Mouse (Mus musculus) MEL (cell line): Measurements from ENCODE around the gene Esm1. TPM values are rescaled to one million over a fixed set of nuclear protein-coding genes. Genes with fewer than 3 reads are reported as not detected.

Experiments
- DNase-seq: peaks from one replicate; pipeline ENCODE4 v3.0.0; 2011; ENCODE audit warnings: low read depth, low spot score
- H3K27ac ChIP-seq: 2 replicates; pipeline ENCODE4 v1.5.1; 2012; ENCODE audit warnings: low read depth, mild to moderate bottlenecking, control low read depth, low read length, moderate library complexity; ENCODE audit not compliant: control insufficient read depth
- H3K27me3 ChIP-seq, 2 experiments: fragments of 150-350 bp in 1 of 2; sonication (generic) in 1 of 2; 2 replicates each; pipeline ENCODE4 v1.6.1; 2012; ENCODE audit warnings: low read length in 2 of 2, mild to moderate bottlenecking in 2 of 2, improper control_type of control experiment in 1 of 2, moderate library complexity in 1 of 2; ENCODE audit not compliant: insufficient read depth in 2 of 2, control insufficient read depth in 1 of 2
- H3K36me3 ChIP-seq, 2 experiments: 2 replicates each; pipeline ENCODE4 v1.6.1; 2012 to 2014; ENCODE audit warnings: low read length in 2 of 2, improper control_type of control experiment in 1 of 2, inconsistent platforms in 1 of 2, mild to moderate bottlenecking in 1 of 2; ENCODE audit not compliant: insufficient read depth in 2 of 2, control insufficient read depth in 1 of 2
- H3K4me1 ChIP-seq, 2 experiments: fragments of 150-350 bp in 1 of 2; sonication (generic) in 1 of 2; 2 replicates each; pipeline ENCODE4 v1.6.1; 2012; ENCODE audit warnings: low read length in 2 of 2, improper control_type of control experiment in 1 of 2, mild to moderate bottlenecking in 1 of 2; ENCODE audit not compliant: insufficient read depth in 2 of 2, control insufficient read depth in 1 of 2
- H3K4me3 ChIP-seq, 2 experiments: fragments of 150-350 bp in 1 of 2; sonication (generic) in 1 of 2; 2 replicates each; pipeline ENCODE4 v1.5.1; 2012; ENCODE audit warnings: low read depth in 2 of 2, low read length in 2 of 2, mild to moderate bottlenecking in 2 of 2, moderate library complexity in 2 of 2, control low read depth in 1 of 2, improper control_type of control experiment in 1 of 2; ENCODE audit not compliant: control insufficient read depth in 1 of 2, insufficient read depth in 1 of 2
- H3K79me2 ChIP-seq: 2 replicates; pipeline ENCODE4 v1.6.1; 2012; ENCODE audit warnings: mild to moderate bottlenecking, low read length, moderate library complexity; ENCODE audit not compliant: control insufficient read depth, poor library complexity, insufficient read depth
- H3K9ac ChIP-seq: 2 replicates; pipeline ENCODE4 v1.6.1; 2012; ENCODE audit warnings: low read depth, mild to moderate bottlenecking, control low read depth, low read length, moderate library complexity; ENCODE audit not compliant: control insufficient read depth, poor library complexity, severe bottlenecking
- H3K9me3 ChIP-seq: fragments of 150-350 bp; sonication (generic); replicated peaks from 2 replicates; pipeline ENCODE4 v1.6.1; 2012; ENCODE audit warnings: mild to moderate bottlenecking, low read length, improper control_type of control experiment, moderate library complexity; ENCODE audit not compliant: insufficient read depth
- CHD1 ChIP-seq: IDR thresholded peaks from 2 replicates; pipeline ENCODE4 v1.6.1; 2012; ENCODE audit warnings: low read depth, mild to moderate bottlenecking, inconsistent platforms, low read length, improper control_type of control experiment
- ELF1 ChIP-seq: IDR thresholded peaks from 2 replicates; pipeline ENCODE4 v1.6.1; 2014; ENCODE audit warnings: low read depth, mild to moderate bottlenecking, inconsistent platforms, low read length, improper control_type of control experiment, moderate library complexity
- EP300 ChIP-seq, 2 experiments: IDR thresholded peaks; 2 replicates each; pipeline ENCODE4 v1.6.1; 2011; ENCODE audit warnings: improper control_type of control experiment in 2 of 2, low read length in 2 of 2, low read depth in 1 of 2, mild to moderate bottlenecking in 1 of 2
- ETS1 ChIP-seq: IDR thresholded peaks from 2 replicates; pipeline ENCODE4 v1.6.1; 2012; ENCODE audit warnings: low read depth, mild to moderate bottlenecking, inconsistent platforms, low read length, improper control_type of control experiment, moderate library complexity
- GABPA ChIP-seq: IDR thresholded peaks from 2 replicates; pipeline ENCODE4 v1.6.1; 2012; ENCODE audit warnings: low read depth, mild to moderate bottlenecking, inconsistent platforms, low read length, improper control_type of control experiment, moderate library complexity
- GATA1 ChIP-seq: IDR thresholded peaks from 2 replicates; pipeline ENCODE4 v1.6.1; 2011; ENCODE audit warnings: low read depth, low read length, improper control_type of control experiment
- HCFC1 ChIP-seq: IDR thresholded peaks from 2 replicates; pipeline ENCODE4 v1.6.1; 2012; ENCODE audit warnings: low read depth, mild to moderate bottlenecking, inconsistent platforms, low read length, improper control_type of control experiment, moderate library complexity
- KAT2A ChIP-seq: conservative IDR thresholded peaks from 2 replicates; pipeline ENCODE4 v1.6.1; 2012; ENCODE audit warnings: low read depth, low read length, improper control_type of control experiment, inconsistent platforms
- MAFK ChIP-seq: IDR thresholded peaks from 2 replicates; pipeline ENCODE4 v1.6.1; 2011; ENCODE audit warnings: low read depth, mild to moderate bottlenecking, low read length, improper control_type of control experiment, borderline replicate concordance
- MAX ChIP-seq: IDR thresholded peaks from 2 replicates; pipeline ENCODE4 v1.6.1; 2011; ENCODE audit warnings: low read length, improper control_type of control experiment
- MAZ ChIP-seq: IDR thresholded peaks from 2 replicates; pipeline ENCODE4 v1.6.1; 2012; ENCODE audit warnings: low read depth, mild to moderate bottlenecking, inconsistent platforms, low read length, improper control_type of control experiment
- MXI1 ChIP-seq: IDR thresholded peaks from 2 replicates; pipeline ENCODE4 v1.6.1; 2011; ENCODE audit warnings: mild to moderate bottlenecking, low read depth, low read length, improper control_type of control experiment
- MYB ChIP-seq: IDR thresholded peaks from 2 replicates; pipeline ENCODE4 v1.6.1; 2011; ENCODE audit warnings: mild to moderate bottlenecking, low read depth, low read length, improper control_type of control experiment
- MYC ChIP-seq: IDR thresholded peaks from 2 replicates; pipeline ENCODE4 v1.6.1; 2011; ENCODE audit warnings: low read depth, mild to moderate bottlenecking, low read length, improper control_type of control experiment, moderate library complexity
- NELFE ChIP-seq: IDR thresholded peaks from 2 replicates; pipeline ENCODE4 v1.6.1; 2011; ENCODE audit warnings: low read depth, low read length, improper control_type of control experiment
- POLR2A ChIP-seq, 2 experiments: IDR thresholded peaks; 2 replicates each; pipeline ENCODE4 v1.6.1; 2011 to 2012; ENCODE audit warnings: low read length in 2 of 2, mild to moderate bottlenecking in 2 of 2, control low read depth in 1 of 2, improper control_type of control experiment in 1 of 2, low read depth in 1 of 2, moderate library complexity in 1 of 2; ENCODE audit not compliant: control insufficient read depth in 1 of 2, insufficient read depth in 1 of 2, poor library complexity in 1 of 2
- POLR2AphosphoS2 ChIP-seq: IDR thresholded peaks from 2 replicates; pipeline ENCODE4 v1.6.1; 2011; ENCODE audit warnings: low read length, improper control_type of control experiment
- POLR2AphosphoS5 ChIP-seq: IDR thresholded peaks from 2 replicates; pipeline ENCODE4 v1.6.1; 2012; ENCODE audit warnings: low read depth, borderline replicate concordance, mild to moderate bottlenecking, inconsistent platforms, low read length, moderate library complexity, mixed read lengths
- SMC3 ChIP-seq: IDR thresholded peaks from 2 replicates; pipeline ENCODE4 v1.6.1; 2011; ENCODE audit warnings: low read depth, low read length, improper control_type of control experiment
- TBP ChIP-seq: IDR thresholded peaks from 2 replicates; pipeline ENCODE4 v1.8.0; 2011; ENCODE audit warnings: low read depth, low read length, improper control_type of control experiment
- TCF12 ChIP-seq: IDR thresholded peaks from 2 replicates; pipeline ENCODE4 v1.6.1; 2014; ENCODE audit warnings: low read depth, mild to moderate bottlenecking, inconsistent platforms, low read length, improper control_type of control experiment, moderate library complexity
- UBTF ChIP-seq: IDR thresholded peaks from 2 replicates; pipeline ENCODE4 v1.6.1; 2012; ENCODE audit warnings: low read depth, mild to moderate bottlenecking, inconsistent platforms, low read length, improper control_type of control experiment, moderate library complexity, borderline replicate concordance; ENCODE audit not compliant: insufficient read depth
- USF1 ChIP-seq: IDR thresholded peaks from 2 replicates; pipeline ENCODE4 v1.6.1; 2014; ENCODE audit warnings: low read depth, mild to moderate bottlenecking, inconsistent platforms, low read length, improper control_type of control experiment, moderate library complexity
- USF2 ChIP-seq, 2 experiments: IDR thresholded peaks; 2 replicates each; pipeline ENCODE4 v1.6.1; 2011 to 2012; ENCODE audit warnings: improper control_type of control experiment in 2 of 2, low read length in 2 of 2, borderline replicate concordance in 1 of 2, inconsistent platforms in 1 of 2, low read depth in 1 of 2, mild to moderate bottlenecking in 1 of 2; ENCODE audit not compliant: insufficient read depth in 1 of 2
- polyA plus RNA-seq, 2 experiments: library from polyadenylated mRNA; stranded (reverse) in 1 of 2; unstranded in 1 of 2; fragments of >175 nt in 1 of 2; fragments of >200 nt in 1 of 2; gene quantifications; 2 replicates each; pipeline versions ENCODE4 v1.2.1 to v1.2.4; 2012; ENCODE audit warnings: low replicate concordance in 2 of 2, low read depth in 1 of 2; ENCODE audit not compliant: insufficient read length in 2 of 2, insufficient read depth in 1 of 2, missing spikeins in 1 of 2
- total RNA-seq: library from RNA; depleted of rRNA; stranded (reverse); fragments of 300-350 nt; gene quantifications from 2 replicates; pipeline ENCODE4 v1.2.3, GENCODE M21; 2012

Gene Esm1
- total and polyA plus RNA-seq, 3 experiments = not detected

DNA sequence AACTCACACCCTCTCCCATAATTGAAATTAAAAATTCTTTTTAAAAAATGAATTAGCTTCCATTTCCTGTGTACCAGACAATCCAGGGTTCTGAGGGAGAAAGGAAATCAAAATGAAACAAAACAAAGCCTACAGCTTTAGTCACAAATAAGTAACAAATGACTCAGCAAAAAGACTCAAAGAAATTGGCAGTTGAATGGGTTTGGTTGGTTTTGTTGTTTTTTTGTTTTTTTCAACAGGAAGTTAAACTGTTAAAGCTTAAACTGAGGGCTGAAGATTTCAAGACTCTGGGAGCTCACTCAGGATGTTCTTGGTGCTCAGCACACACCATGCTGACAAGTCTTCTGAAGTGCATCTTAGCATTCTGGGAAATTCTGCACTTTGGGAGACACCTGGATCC is 39.2 kb upstream of the Esm1 start:
- no peak overlapping the region for H3K9ac ChIP-seq
- no peak overlapping the region for H3K4me3 ChIP-seq
- H3K27me3 ChIP-seq = no peaks in the 10 kb centered on the region
- peak; percentile 4 for DNase-seq
- no peak for TF ChIP-seq CHD1
- H3K36me3 ChIP-seq = no peaks in the 10 kb centered on the region
- no peaks in the 10 kb centered on the region for H3K4me1 ChIP-seq
- H3K79me2 ChIP-seq = no peaks in the 10 kb centered on the region
- H3K9me3 ChIP-seq = no peaks in the 10 kb centered on the region
- no peak overlapping the region for H3K27ac ChIP-seq

DNA sequence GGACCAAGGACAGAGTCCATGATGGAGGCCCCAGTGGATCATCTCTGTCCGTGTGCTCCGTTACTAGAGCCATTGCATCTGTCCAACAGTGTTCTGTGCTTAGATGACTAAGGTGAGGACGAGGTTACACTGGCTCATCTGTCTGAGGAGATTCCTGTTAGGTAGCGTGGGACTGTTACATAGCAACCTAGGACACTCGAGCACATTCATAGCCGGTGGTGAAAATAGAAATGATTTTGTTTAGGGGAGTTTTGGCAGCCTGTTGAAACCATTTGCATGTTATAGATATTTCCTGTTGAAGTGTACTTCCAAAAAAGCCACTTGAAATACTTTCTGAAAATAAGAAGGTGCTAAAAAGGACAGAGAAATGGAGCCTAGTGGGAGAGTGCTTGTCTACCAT is 35.3 kb upstream of the Esm1 start:
- Histone ChIP-seq H3K4me3 (no peak overlapping the region), H3K9ac (no peak overlapping the region), H3K9me3 (no peaks in the 10 kb centered on the region), H3K79me2 (no peaks in the 10 kb centered on the region), H3K27me3 (no peaks in the 10 kb centered on the region), H3K27ac (no peak overlapping the region), H3K4me1 (no peaks in the 10 kb centered on the region), H3K36me3 (no peaks in the 10 kb centered on the region)
- DNase-seq = no peak
- no peak for TF ChIP-seq EP300 (IDR thresholded peaks at IDR 0.05; ENCODE audit: low read depth in 1 of 2, low read length in 2 of 2)
- TF ChIP-seq POLR2AphosphoS2 = no peak
- TF ChIP-seq USF2 (IDR thresholded peaks at IDR 0.05; ENCODE audit: borderline replicate concordance in 1 of 2, insufficient read depth in 1 of 2, low read depth in 1 of 2, low read length in 2 of 2) = no peak
- no peak for TF ChIP-seq USF1
- no peak for TF ChIP-seq SMC3
- TF ChIP-seq MXI1 = no peak
- no peak for TF ChIP-seq POLR2AphosphoS5
- TF ChIP-seq HCFC1 = no peak
- TF ChIP-seq KAT2A = no peak
- TF ChIP-seq TBP = no peak

DNA sequence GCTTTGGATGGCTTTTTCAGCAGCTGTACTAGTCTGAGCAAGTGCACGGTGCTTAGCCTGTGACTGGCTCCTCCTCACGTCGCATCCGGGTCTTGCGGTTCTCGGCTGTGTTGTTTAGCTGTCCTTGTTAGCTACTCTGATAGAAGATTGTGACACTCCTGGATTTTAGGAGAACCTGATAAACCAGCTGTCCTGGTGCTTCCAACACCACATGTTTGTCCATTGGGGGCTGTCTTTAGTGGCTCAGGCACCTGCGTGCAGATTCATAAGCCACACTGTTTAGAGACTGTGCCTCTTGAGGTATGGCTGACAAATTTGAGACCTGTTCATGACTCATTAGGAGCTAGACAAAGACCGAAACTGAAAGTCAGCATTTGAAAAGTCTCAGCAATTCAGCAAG is 26.1 kb upstream of the Esm1 start:
- Histone ChIP-seq H3K36me3 (no peaks in the 10 kb centered on the region), H3K9me3 (no peaks in the 10 kb centered on the region), H3K4me3 (no peak overlapping the region)

More for the DNA sequence above, 26.1 kb upstream of the Esm1 start:
- Histone ChIP-seq H3K27ac (no peak overlapping the region), H3K27me3 (no peaks in the 10 kb centered on the region), H3K4me1 (no peaks in the 10 kb centered on the region), H3K79me2 (no peaks in the 10 kb centered on the region), H3K9ac (no peak overlapping the region)
- DNase-seq = no peak
- no peak for TF ChIP-seq POLR2AphosphoS2
- no peak for TF ChIP-seq GATA1
- no peak for TF ChIP-seq USF1
- TF ChIP-seq MYC = no peak
- no peak for TF ChIP-seq GABPA
- TF ChIP-seq ELF1 = no peak
- no peak for TF ChIP-seq ETS1
- no peak for TF ChIP-seq NELFE
- TF ChIP-seq TCF12 = no peak
- TF ChIP-seq UBTF = no peak
- no peak for TF ChIP-seq MAFK
- no peak for TF ChIP-seq MAX
- TF ChIP-seq MAZ = no peak
- TF ChIP-seq SMC3 = no peak
- no peak for TF ChIP-seq MYB
- TF ChIP-seq EP300 (IDR thresholded peaks at IDR 0.05; ENCODE audit: low read depth in 1 of 2, low read length in 2 of 2) = no peak
- TF ChIP-seq CHD1 = no peak
- TF ChIP-seq MXI1 = no peak
- no peak for TF ChIP-seq POLR2A (IDR thresholded peaks at IDR 0.05; ENCODE audit: control insufficient read depth in 1 of 2, insufficient read depth in 1 of 2, low read depth in 1 of 2, low read length in 2 of 2, poor library complexity in 1 of 2)
